Mouse (Mus musculus) hematopoietic multipotent progenitor cell, adult 10-12 weeks (in vitro differentiated cells): ENCODE measurements around the gene Ptprk. TPM values are rescaled to one million over a fixed set of nuclear protein-coding genes. Genes with fewer than 3 reads are reported as not detected.

ENCODE experiments used
- polyA plus RNA-seq: library from polyadenylated mRNA; stranded (reverse); fragments of >175 nt; gene quantifications from 2 replicates; pipeline ENCODE4 v1.2.3, GENCODE M21; 2012; ENCODE audit warnings: low replicate concordance

Ptprk gene
- polyA plus RNA-seq, result 0.40 and 0.41 TPM in 2 replicates

GRCm38 (mm10) chr10:28074653-28075451 lies at the start of gene Ptprk:
Gene Ptprk, plus strand, starts transcription at chr10:28074820.

